Mouse (Mus musculus) CH12.LX (cell line): ENCODE measurements around the gene Anxa11.

Experiments used
- CTCF ChIP-seq, 2 experiments: IDR thresholded peaks in 1 of 2; conservative IDR thresholded peaks in 1 of 2; 2 replicates each; pipeline ENCODE4 v1.5.1; 2011 to 2012; ENCODE audit warnings: low read depth in 2 of 2, low read length in 2 of 2, improper control_type of control experiment in 1 of 2, inconsistent platforms in 1 of 2, mild to moderate bottlenecking in 1 of 2, moderate library complexity in 1 of 2
- ELF1 ChIP-seq: IDR thresholded peaks from 2 replicates; pipeline ENCODE4 v1.6.1; 2014; ENCODE audit warnings: low read depth, mild to moderate bottlenecking, inconsistent platforms, low read length, improper control_type of control experiment
- MYC ChIP-seq: IDR thresholded peaks from 2 replicates; pipeline ENCODE4 v1.6.1; 2011; ENCODE audit warnings: low read depth, mild to moderate bottlenecking, improper control_type of control experiment, low read length
- PAX5 ChIP-seq: IDR thresholded peaks from 2 replicates; pipeline ENCODE4 v1.6.1; 2012; ENCODE audit warnings: low read length, inconsistent platforms, mixed read lengths
- POLR2A ChIP-seq: IDR thresholded peaks from 2 replicates; pipeline ENCODE4 v1.6.1; 2011; ENCODE audit warnings: low read depth, mild to moderate bottlenecking, improper control_type of control experiment, low read length
- RCOR1 ChIP-seq: conservative IDR thresholded peaks from 2 replicates; pipeline ENCODE4 v1.6.1; 2012; ENCODE audit warnings: low read depth, mild to moderate bottlenecking, inconsistent platforms, low read length, improper control_type of control experiment
- USF2 ChIP-seq: conservative IDR thresholded peaks from 2 replicates; pipeline ENCODE4 v1.6.1; 2011; ENCODE audit warnings: low read depth, low read length, improper control_type of control experiment
- ZMIZ1 ChIP-seq: IDR thresholded peaks from 2 replicates; pipeline ENCODE4 v1.6.1; 2012; ENCODE audit warnings: low read depth, mild to moderate bottlenecking, inconsistent platforms, low read length, improper control_type of control experiment
- ZNF384 ChIP-seq: IDR thresholded peaks from 2 replicates; pipeline ENCODE4 v1.6.1; 2012; ENCODE audit warnings: low read depth, low read length, improper control_type of control experiment, inconsistent platforms

DNA sequence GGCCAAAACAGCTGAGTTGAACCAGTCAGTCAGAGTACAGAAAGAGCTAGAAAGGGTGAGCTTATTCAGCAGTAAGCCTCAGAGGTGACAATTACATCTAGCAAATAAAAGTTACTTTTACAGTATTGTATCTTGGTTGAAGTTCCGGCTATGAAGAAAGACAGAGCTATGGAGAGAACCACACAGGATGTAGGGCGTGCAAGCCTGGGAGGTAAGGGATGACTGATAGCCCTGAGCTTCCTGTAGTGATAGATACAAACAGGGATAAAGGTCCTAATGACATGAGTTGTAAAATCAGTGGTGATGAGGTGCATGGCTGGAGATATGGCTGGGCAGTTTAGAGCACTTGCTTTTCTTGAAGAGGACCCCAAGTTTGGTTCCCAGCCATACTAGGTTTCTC is 15.1 kb upstream of the Anxa11 start:
- no peak for TF ChIP-seq CTCF (conservative IDR thresholded peaks at IDR 0.05 in 1 of 2, IDR thresholded peaks at IDR 0.05 in 1 of 2; ENCODE audit: low read depth in 2 of 2, low read length in 2 of 2)
- no peak for TF ChIP-seq RCOR1
- no peak for TF ChIP-seq MYC
- TF ChIP-seq POLR2A, result no peak
- TF ChIP-seq ZNF384, result no peak
- TF ChIP-seq USF2, result no peak
- no peak for TF ChIP-seq PAX5
- no peak for TF ChIP-seq ZMIZ1
- no peak for TF ChIP-seq ELF1
